Mouse (Mus musculus) bone marrow macrophage, adult 2 months (primary cell): ENCODE data around the gene Myo1d. TPM values are rescaled to one million over a fixed set of nuclear protein-coding genes. Genes with fewer than 3 reads are reported as not detected.

Source experiments
- H3K27ac ChIP-seq: 2 replicates; pipeline ENCODE4 v1.5.1; 2012; ENCODE audit warnings: low read depth, low read length; ENCODE audit not compliant: insufficient read depth
- H3K4me1 ChIP-seq: 2 replicates; pipeline ENCODE4 v1.6.1; 2012; ENCODE audit warnings: low read length; ENCODE audit not compliant: control insufficient read depth, insufficient read depth
- H3K4me3 ChIP-seq: 2 replicates; pipeline ENCODE4 v1.5.1; 2012; ENCODE audit warnings: mild to moderate bottlenecking, low read length, moderate library complexity; ENCODE audit not compliant: insufficient read depth
- CTCF ChIP-seq: IDR thresholded peaks from 2 replicates; pipeline ENCODE4 v1.5.1; 2012; ENCODE audit warnings: low read depth, mild to moderate bottlenecking, low read length, moderate library complexity
- POLR2A ChIP-seq: IDR thresholded peaks from 2 replicates; pipeline ENCODE4 v1.6.1; 2012; ENCODE audit warnings: mild to moderate bottlenecking, low read depth, low read length, borderline replicate concordance
- polyA plus RNA-seq: library from polyadenylated mRNA; stranded (reverse); fragments of >200 nt; gene quantifications from 2 replicates; pipeline ENCODE4 v1.2.4, GENCODE M21; 2012; ENCODE audit not compliant: missing spikeins, insufficient read depth, insufficient read length

The Myo1d gene
- polyA plus RNA-seq, 1 experiment = 0.75 TPM

DNA sequence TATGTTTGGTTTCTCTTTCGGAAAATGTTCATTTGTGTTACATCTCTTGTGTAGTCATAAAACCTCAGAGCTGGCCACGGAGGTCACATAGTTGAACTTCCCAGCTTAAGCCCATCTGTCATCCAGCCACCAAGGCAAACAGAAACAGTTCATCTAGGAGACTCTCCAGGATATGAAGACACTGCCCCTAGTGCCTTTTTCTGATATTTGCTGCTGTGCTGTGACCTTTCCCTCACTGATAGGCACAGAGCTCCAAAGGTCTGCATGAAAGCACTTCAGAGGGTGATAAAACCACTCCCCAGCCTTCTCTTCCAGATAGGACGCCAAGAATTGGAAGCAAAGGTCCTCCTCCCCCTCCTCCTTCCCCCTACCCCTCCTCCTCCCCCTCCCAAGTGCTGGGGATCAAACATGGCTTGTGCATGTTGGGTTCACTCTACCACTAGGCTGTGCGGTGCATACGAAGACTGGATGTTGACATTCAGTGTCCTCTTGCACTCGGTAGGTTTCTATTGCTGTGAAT is 28.8 kb upstream of the Myo1d start:
- no peak for TF ChIP-seq POLR2A
- no peak for TF ChIP-seq CTCF

GRCm38 (mm10) chr11:80802706-80803105 is 22.9 kb upstream of the Myo1d start:
- TF ChIP-seq POLR2A (no peak), CTCF (no peak)
- Histone ChIP-seq H3K4me1 (no peaks in the 10 kb centered on the region), H3K4me3 (no peak overlapping the region), H3K27ac (no peak overlapping the region)

More for the DNA sequence above, 28.8 kb upstream of the Myo1d start:
- H3K4me3 ChIP-seq = no peak overlapping the region
- no peak overlapping the region for H3K27ac ChIP-seq
- H3K4me1 ChIP-seq = no peaks in the 10 kb centered on the region

- H3K4me1 ChIP-seq = no peaks in the 10 kb centered on the region
- no peak overlapping the region for H3K4me3 ChIP-seq
- no peak for TF ChIP-seq POLR2A
- TF ChIP-seq CTCF = no peak
- H3K27ac ChIP-seq = no peak overlapping the region
These were observed 20.2 kb upstream of the Myo1d start for GRCm38 (mm10) chr11:80799979-80800378.

- no peaks in the 10 kb centered on the region; the same call in 1 of the 2 replicates for H3K4me1 ChIP-seq
- TF ChIP-seq POLR2A (no peak), CTCF (no peak)
- no peak overlapping the region for H3K27ac ChIP-seq
- no peak overlapping the region for H3K4me3 ChIP-seq
These were observed 15.6 kb upstream of the Myo1d start for GRCm38 (mm10) chr11:80795431-80795830.

GRCm38 (mm10) chr11:80794290-80794689 is 14.5 kb upstream of the Myo1d start:
- H3K27ac ChIP-seq = no peak overlapping the region
- H3K4me3 ChIP-seq = no peak overlapping the region
- no peaks in the 10 kb centered on the region; the same call in 1 of the 2 replicates for H3K4me1 ChIP-seq
- no peak for TF ChIP-seq POLR2A
- no peak for TF ChIP-seq CTCF

DNA sequence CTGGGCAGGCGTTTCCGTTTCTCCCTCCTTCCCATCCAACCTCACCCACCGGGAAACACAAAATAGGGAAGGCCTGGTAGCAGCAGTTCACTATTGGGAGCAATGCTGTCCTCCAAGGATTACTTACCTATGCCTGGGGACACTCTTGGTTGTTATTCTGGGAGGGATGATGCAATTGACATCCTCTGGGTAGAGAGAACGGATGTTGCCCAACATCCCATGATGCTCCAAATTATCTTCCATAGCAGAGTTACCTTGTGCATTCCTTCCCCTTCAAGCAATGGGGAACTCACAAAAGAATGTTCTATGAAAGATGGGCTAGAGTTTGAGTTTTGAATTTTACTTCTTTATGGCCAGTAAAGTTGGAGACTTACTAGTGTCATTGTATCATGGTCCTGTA is 13.6 kb upstream of the Myo1d start:
- TF ChIP-seq CTCF = no peak
- TF ChIP-seq POLR2A = no peak
- Histone ChIP-seq H3K4me3 (no peak overlapping the region), H3K4me1 (no peaks in the 10 kb centered on the region; the same call in 1 of the 2 replicates), H3K27ac (no peak overlapping the region)

- TF ChIP-seq CTCF (no peak), POLR2A (no peak)
- no peak overlapping the region for H3K27ac ChIP-seq
- no peak overlapping the region for H3K4me3 ChIP-seq
- no peaks in the 10 kb centered on the region; the same call in 1 of the 2 replicates for H3K4me1 ChIP-seq
These were observed 12.0 kb upstream of the Myo1d start for GRCm38 (mm10) chr11:80791677-80792432.

DNA sequence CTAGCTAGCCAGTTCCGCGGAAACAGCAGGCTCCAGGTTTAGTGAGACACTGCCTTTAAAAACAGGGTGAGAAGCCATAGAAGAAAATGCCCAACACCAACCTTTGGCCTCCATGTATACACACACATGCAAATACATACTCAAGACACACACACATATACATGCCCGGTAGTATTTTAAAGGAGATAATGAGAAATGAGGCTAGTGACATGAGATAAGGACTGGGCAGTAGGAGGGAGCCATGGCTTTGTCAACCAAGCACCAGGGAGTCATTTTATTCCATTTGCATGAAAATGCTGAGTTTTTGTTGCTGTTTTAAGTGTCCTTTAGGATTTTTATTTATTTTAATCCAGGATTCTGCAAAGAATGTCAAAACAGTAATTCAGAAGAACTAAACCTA is 10.6 kb upstream of the Myo1d start:
- TF ChIP-seq CTCF = no peak
- TF ChIP-seq POLR2A = no peak
- Histone ChIP-seq H3K4me1 (peaks cover 6% of the 10 kb centered on the region), H3K4me3 (no peak overlapping the region), H3K27ac (no peak overlapping the region)

DNA sequence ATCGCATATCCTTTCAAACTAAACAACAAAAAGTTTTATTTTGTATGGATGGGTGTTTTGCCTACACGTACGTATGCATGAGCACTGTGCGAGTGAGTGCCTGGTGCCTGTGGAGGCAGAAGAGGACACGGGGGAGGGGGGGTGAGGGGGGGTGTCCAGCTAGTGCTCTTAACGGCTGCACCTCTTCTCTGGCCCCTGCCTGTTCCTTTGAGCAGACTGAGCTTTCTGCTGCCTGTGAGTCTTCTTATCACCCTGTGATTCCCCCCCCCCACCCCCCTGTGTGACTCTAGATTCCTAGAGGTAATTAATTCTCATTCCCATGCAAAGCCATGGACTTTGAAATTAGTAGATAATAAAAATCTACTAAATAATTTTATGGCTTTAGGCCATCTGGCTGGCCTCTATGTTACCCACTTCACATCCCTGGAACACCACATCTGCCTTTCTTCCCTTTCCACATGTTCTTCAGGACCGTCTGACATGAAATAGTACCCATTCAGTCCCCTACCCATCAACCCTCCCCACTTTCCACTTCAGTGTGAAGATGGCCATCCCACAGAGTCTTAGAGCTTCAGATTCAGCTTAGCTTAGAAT is 9.9 kb upstream of the Myo1d start:
- Histone ChIP-seq H3K4me3 (no peak overlapping the region), H3K27ac (no peak overlapping the region), H3K4me1 (peaks cover 6% of the 10 kb centered on the region)
- TF ChIP-seq POLR2A (no peak), CTCF (no peak)

GRCm38 (mm10) chr11:80785672-80786071 is 5.8 kb upstream of the Myo1d start:
- no peak overlapping the region for H3K27ac ChIP-seq
- TF ChIP-seq CTCF = no peak
- no peak for TF ChIP-seq POLR2A
- peaks cover 10% of the 10 kb centered on the region for H3K4me1 ChIP-seq
- H3K4me3 ChIP-seq = no peak overlapping the region
